Mouse (Mus musculus) stomach, embryonic 14.5 days (tissue): ENCODE measurements around the gene Wdr5b. TPM values are rescaled to one million over a fixed set of nuclear protein-coding genes. Genes with fewer than 3 reads are reported as not detected.

Source experiments
- ATAC-seq: fragments of 200-750 bp; cut with Nextera tagmentation; 2 replicates; pipeline ENCODE4 v1.8.0; 2017; ENCODE audit warnings: low read depth, moderate TSS enrichment; ENCODE audit not compliant: insufficient number of reproducible peaks, insufficient read depth, low FRiP score
- H3K27ac ChIP-seq: fragments of 300-500 bp; sonication (generic); 2 replicates; pipeline ENCODE4 v1.5.1; 2014; ENCODE audit warnings: mild to moderate bottlenecking, low read length, moderate library complexity, mixed read lengths
- H3K27me3 ChIP-seq: fragments of 300-500 bp; sonication (generic); 2 replicates; pipeline ENCODE4 v1.6.1; 2014; ENCODE audit warnings: low read length, control low read depth, mixed read lengths; ENCODE audit not compliant: control insufficient read depth, insufficient read depth
- H3K36me3 ChIP-seq: fragments of 300-500 bp; sonication (generic); 2 replicates; pipeline ENCODE4 v1.6.1; 2014; ENCODE audit warnings: mild to moderate bottlenecking, control low read depth, low read length, moderate library complexity, mixed read lengths; ENCODE audit not compliant: control insufficient read depth, insufficient read depth
- H3K4me1 ChIP-seq: fragments of 300-500 bp; sonication (generic); 2 replicates; pipeline ENCODE4 v1.6.1; 2014; ENCODE audit warnings: low read length, control low read depth, mixed read lengths; ENCODE audit not compliant: control insufficient read depth, insufficient read depth
- H3K4me2 ChIP-seq: fragments of 300-500 bp; sonication (generic); replicated peaks from 2 replicates; pipeline ENCODE4 v1.6.1; 2014; ENCODE audit warnings: low read depth, low read length, control low read depth
- H3K4me3 ChIP-seq: fragments of 300-500 bp; sonication (generic); 2 replicates; pipeline ENCODE4 v1.5.1; 2014; ENCODE audit warnings: low read depth, low read length, control low read depth
- H3K9ac ChIP-seq: fragments of 300-500 bp; sonication (generic); replicated peaks from 2 replicates; pipeline ENCODE4 v1.6.1; 2014; ENCODE audit warnings: low read depth, mild to moderate bottlenecking, control low read depth, low read length, moderate library complexity, mixed read lengths
- H3K9me3 ChIP-seq: fragments of 300-500 bp; sonication (generic); 2 replicates; pipeline ENCODE4 v1.6.1; 2016; ENCODE audit warnings: low read depth, low read length, control low read depth; ENCODE audit not compliant: control insufficient read depth
- WGBS: fragments of 180-500 bp; shearing (Covaris S2); extraction: QIAGEN DNeasy Blood & Tissue Kit; methylation state at CpG from one replicate; pipeline ENCODE4 v1.1.7; 2014; 5-methylcytosine and 5-hydroxymethylcytosine counted together
- polyA plus RNA-seq: library from polyadenylated mRNA; unstranded; fragments of >200 nt; fragmentation: Nextera tagmentation; extraction: Ambion mirVana; gene quantifications from 2 replicates; pipeline ENCODE4 v1.2.1, GENCODE M21; 2014

Wdr5b gene
- polyA plus RNA-seq, 1 experiment from 2014 or later = 11.9 TPM

- Histone ChIP-seq H3K9ac (peak overlapping the region; percentile 83), H3K27ac (peak overlapping the region; percentile 99; the same call in 1 of the 2 replicates), H3K9me3 (no peaks in the 10 kb centered on the region), H3K36me3 (no peaks in the 10 kb centered on the region), H3K4me3 (peak overlapping the region; percentile 84), H3K4me2 (peak overlapping the region; percentile 55), H3K4me1 (peaks cover 24% of the 10 kb centered on the region), H3K27me3 (no peaks in the 10 kb centered on the region)
- ATAC-seq = no peak
- WGBS = 25% methylated on average over 8 of the region's 8 CpGs
Observed at GRCm38 (mm10) chr16:36072410-36073011, 31.5 kb downstream of the Wdr5b start.

- H3K4me2 ChIP-seq = no peak overlapping the region
- H3K27ac ChIP-seq = no peak overlapping the region
- no peak overlapping the region for H3K4me3 ChIP-seq
- no peaks in the 10 kb centered on the region for H3K27me3 ChIP-seq
- ATAC-seq = no peak
- no peaks in the 10 kb centered on the region for H3K9me3 ChIP-seq
- peaks cover 6% of the 10 kb centered on the region for H3K4me1 ChIP-seq
- H3K9ac ChIP-seq = no peak overlapping the region
- 85% methylated on average over 3 of the region's 3 CpGs for WGBS
- H3K36me3 ChIP-seq = no peaks in the 10 kb centered on the region
Observed at GRCm38 (mm10) chr16:36074772-36075171, 33.8 kb downstream of the Wdr5b start.

GRCm38 (mm10) chr16:36079916-36080315 lies 38.9 kb downstream of the Wdr5b start:
- no peaks in the 10 kb centered on the region for H3K9me3 ChIP-seq
- no peaks in the 10 kb centered on the region for H3K4me1 ChIP-seq
- H3K27me3 ChIP-seq = no peaks in the 10 kb centered on the region
- no peak overlapping the region for H3K9ac ChIP-seq
- WGBS = 94% methylated on average over 3 of the region's 3 CpGs
- no peak for ATAC-seq
- peaks cover 15% of the 10 kb centered on the region for H3K36me3 ChIP-seq
- H3K4me3 ChIP-seq = no peak overlapping the region
- H3K27ac ChIP-seq = no peak overlapping the region
- no peak overlapping the region for H3K4me2 ChIP-seq

GRCm38 (mm10) chr16:36087846-36088245 lies 46.9 kb downstream of the Wdr5b start:
- no peak overlapping the region for H3K4me2 ChIP-seq
- no peaks in the 10 kb centered on the region for H3K27me3 ChIP-seq
- no peaks in the 10 kb centered on the region for H3K4me1 ChIP-seq
- H3K36me3 ChIP-seq = peaks cover 37% of the 10 kb centered on the region
- no peaks in the 10 kb centered on the region for H3K9me3 ChIP-seq
- H3K27ac ChIP-seq = no peak overlapping the region
- H3K4me3 ChIP-seq = no peak overlapping the region
- WGBS = 71% methylated on average over 4 of the region's 4 CpGs
- peak; percentile 76; the same call in 1 of the 2 replicates for ATAC-seq
- H3K9ac ChIP-seq = no peak overlapping the region

GRCm38 (mm10) chr16:36089065-36089464 lies 48.1 kb downstream of the Wdr5b start:
- H3K4me1 ChIP-seq = no peaks in the 10 kb centered on the region
- peaks cover 27% of the 10 kb centered on the region for H3K36me3 ChIP-seq
- WGBS = 81% methylated on average over 7 of the region's 7 CpGs
- no peaks in the 10 kb centered on the region for H3K27me3 ChIP-seq
- H3K4me3 ChIP-seq = no peak overlapping the region
- no peak for ATAC-seq
- H3K9me3 ChIP-seq = no peaks in the 10 kb centered on the region
- no peak overlapping the region for H3K27ac ChIP-seq
- no peak overlapping the region for H3K9ac ChIP-seq
- no peak overlapping the region for H3K4me2 ChIP-seq

- Histone ChIP-seq H3K27me3 (no peaks in the 10 kb centered on the region), H3K9me3 (no peaks in the 10 kb centered on the region), H3K9ac (no peak overlapping the region), H3K36me3 (peaks cover 22% of the 10 kb centered on the region), H3K27ac (no peak overlapping the region), H3K4me2 (no peak overlapping the region), H3K4me3 (no peak overlapping the region), H3K4me1 (no peaks in the 10 kb centered on the region)
- WGBS = 72% methylated on average over 8 of the region's 8 CpGs
- no peak for ATAC-seq
Observed at GRCm38 (mm10) chr16:36089850-36090616, 49.0 kb downstream of the Wdr5b start.

GRCm38 (mm10) chr16:36090785-36091509 lies 50.0 kb downstream of the Wdr5b start:
- no peaks in the 10 kb centered on the region for H3K9me3 ChIP-seq
- no peak overlapping the region for H3K27ac ChIP-seq
- H3K27me3 ChIP-seq = no peaks in the 10 kb centered on the region
- no peaks in the 10 kb centered on the region for H3K4me1 ChIP-seq
- no peak for ATAC-seq
- 80% methylated on average over 11 of the region's 11 CpGs for WGBS
- H3K4me3 ChIP-seq = no peak overlapping the region
- H3K9ac ChIP-seq = no peak overlapping the region
- H3K36me3 ChIP-seq = peaks cover 14% of the 10 kb centered on the region
- H3K4me2 ChIP-seq = no peak overlapping the region
